Mouse (Mus musculus) spleen, adult 10 weeks (tissue): Measurements from ENCODE around the gene Atxn7l3b. TPM values are rescaled to one million over a fixed set of nuclear protein-coding genes. Genes with fewer than 3 reads are reported as not detected.

Source experiments
- polyA plus RNA-seq: library from polyadenylated mRNA; stranded (reverse); fragments of 350-450 nt; fragmentation: Illumina TruSeq; extraction: RNeasy Lipid Tissue Mini Kit (QIAGEN cat#74804); gene quantifications from one replicate; pipeline ENCODE4 v1.2.3, GENCODE M21; 2015; ENCODE audit warnings: low replicate concordance; ENCODE audit not compliant: insufficient read depth

Gene Atxn7l3b
- 83.5 TPM for polyA plus RNA-seq

GRCm38 (mm10) chr10:112928452-112929221, at the start of gene Atxn7l3b:
Gene Atxn7l3b (minus strand): TSS chr10:112929001.

